In genomic region chr11:32333235-32333634, GRCm38 (mm10) we compare ENCODE assay signal across 21 mouse cellular contexts. TPM values are rescaled to one million over a fixed set of nuclear protein-coding genes. Genes with fewer than 3 reads are reported as not detected.
"Had no signal": no experiment of that assay in that cellular context is flagged by ENCODE, and none has a peak within 500 bp of the region (broad histone marks: within the 10 kb centered on the region; RNA-seq: fewer than 3 reads in every experiment).

No protein-coding gene starts in this region.

- H3K4me1 ChIP-seq: limb, embryonic 12.5 days; limb, embryonic 15.5 days had no signal

- H3K9ac ChIP-seq: kidney, embryonic 15.5 days; limb, embryonic 12.5 days; limb, embryonic 15.5 days; liver, embryonic 14.5 days; liver, postnatal 0 days; lung, embryonic 14.5 days had no signal

- ATAC-seq: liver, postnatal 0 days; lung, postnatal 0 days had no signal

- H3K4me2 ChIP-seq: kidney, embryonic 15.5 days; limb, embryonic 12.5 days; limb, embryonic 15.5 days; liver, embryonic 11.5 days; lung, embryonic 14.5 days; midbrain, embryonic 11.5 days had no signal

- H3K9me3 ChIP-seq: kidney, embryonic 15.5 days; limb, embryonic 15.5 days had no signal

- H3K27me3 ChIP-seq: kidney, embryonic 15.5 days; limb, embryonic 12.5 days; limb, embryonic 15.5 days had no signal

- H3K36me3 ChIP-seq: kidney, embryonic 15.5 days; limb, embryonic 12.5 days; limb, embryonic 15.5 days had no signal

- DNase-seq: kidney, adult 11 months; kidney, adult 8-10 months; kidney, postnatal 10 days; kidney, postnatal 36 days; left cerebral cortex, postnatal 4 days; liver, postnatal 0 days; lung, embryonic 14.5 days; midbrain, embryonic 14.5 days; thymus, adult 2 months; thymus, postnatal 14 days had no signal

- H3K4me3 ChIP-seq: kidney, embryonic 15.5 days; limb, embryonic 12.5 days; limb, embryonic 15.5 days had no signal

- H3K27ac ChIP-seq: kidney, embryonic 15.5 days; limb, embryonic 12.5 days; limb, embryonic 15.5 days; liver, embryonic 14.5 days; macrophage; stomach, postnatal 0 days had no signal

RNA-seq across cellular contexts. Expression of gene Hbq1a, which starts 33.4 kb away (rescaled TPM):
- total RNA-seq: megakaryocyte-erythroid progenitor cell, adult 5-6 weeks had no signal
- polyA plus RNA-seq: limb, embryonic 12.5 days; macrophage; small intestine, adult 2 months; stomach, postnatal 0 days; thymus, adult 2 months had no signal

RNA-seq across cellular contexts. Expression of gene Hba-a2, which starts 36.9 kb away (rescaled TPM):
- polyA plus RNA-seq: macrophage had no signal

RNA-seq across cellular contexts. Expression of gene Hbq1b, which starts 46.5 kb away (rescaled TPM):
- total RNA-seq: megakaryocyte-erythroid progenitor cell, adult 5-6 weeks had no signal
- polyA plus RNA-seq: macrophage; midbrain, embryonic 14.5 days; small intestine, adult 2 months had no signal

RNA-seq across cellular contexts. Expression of gene Hba-a1, which starts 49.9 kb away (rescaled TPM):
- polyA plus RNA-seq: macrophage had no signal
